Comparison of ENCODE assay signal across 19 mouse cellular contexts in the genomic region with DNA sequence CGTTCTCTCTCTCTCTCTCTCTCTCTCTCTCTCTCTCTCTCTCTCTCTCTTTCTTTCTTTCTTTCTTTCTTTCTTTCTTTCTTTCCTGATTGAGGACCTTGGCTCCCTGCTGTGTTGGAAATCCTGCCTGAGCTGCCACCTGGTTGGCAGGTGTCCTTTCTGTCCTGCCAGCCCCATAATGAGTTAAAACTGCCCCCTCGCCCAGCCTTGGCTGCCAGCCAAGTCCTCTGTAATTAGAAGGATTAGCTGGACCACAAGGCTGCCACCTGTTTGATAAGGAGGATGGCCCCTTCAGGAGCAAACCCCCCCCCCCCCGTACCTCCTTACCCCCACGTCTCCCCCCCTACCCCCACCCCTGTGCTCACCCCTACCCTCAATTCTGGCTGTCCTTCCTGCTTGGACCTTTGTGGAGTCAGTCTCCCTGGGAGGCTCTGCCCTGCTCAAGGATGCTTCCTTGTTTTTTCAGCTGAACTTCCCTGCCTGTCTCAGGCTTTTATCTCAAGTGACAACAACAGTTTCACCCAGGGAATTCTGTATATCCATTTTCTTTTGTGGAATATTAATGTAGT.
DNase-seq lines count a peak whose midpoint lies in the region; ATAC-seq and TF ChIP-seq lines count a peak whose summit lies in the region.
"Had no signal": no experiment of that assay in that cellular context is flagged by ENCODE, and none has a peak within 500 bp of the region (broad histone marks: within the 10 kb centered on the region; RNA-seq: fewer than 3 reads in every experiment).

No protein-coding gene starts in this region.

- intact Hi-C loops in heart, postnatal 10 days (cut with DNase I), result no loop called here

- DNase-seq in heart, postnatal 4 days, result peak; percentile 21
- DNase-seq in heart, postnatal 10 days, result no peak
- peak; percentile 62 for DNase-seq in midbrain, postnatal 0 days (ENCODE audit: low spot score)
- DNase-seq in midbrain, embryonic 11.5 days (ENCODE audit: low spot score, missing footprints), result no peak
- peak; percentile 83 for DNase-seq in cerebellum, postnatal 36 days
- no peak for DNase-seq in layer of hippocampus, postnatal 10 days (ENCODE audit: low spot score in 2 of 2)
- DNase-seq in right cerebral cortex, postnatal 14 days, result no peak
- DNase-seq: adrenal gland, adult 8-10 months; B cell, adult 2 months; gastrocnemius, postnatal 25 days; kidney, adult 9 months; lung, adult 2 months; spleen, adult 18-20 months had no signal

- no peaks in the 10 kb centered on the region for H3K9me3 ChIP-seq in midbrain, postnatal 0 days (ENCODE audit: low read length)
- no peaks in the 10 kb centered on the region for H3K9me3 ChIP-seq in midbrain, embryonic 11.5 days (ENCODE audit: control insufficient read depth, low read length)
- H3K9me3 ChIP-seq: embryonic facial prominence, embryonic 12.5 days; heart, embryonic 12.5 days; hindbrain, embryonic 10.5 days; limb, embryonic 15.5 days had no signal

- whole genome bisulfite sequencing in midbrain, postnatal 0 days, result 10% methylated on average over 3 of the region's 4 CpGs
- 14% methylated on average over 4 of the region's 4 CpGs for WGBS in midbrain, embryonic 11.5 days

- no peak for TF ChIP-seq CTCF in midbrain, postnatal 0 days (IDR thresholded peaks at IDR 0.05)

- H3K4me1 ChIP-seq in midbrain, postnatal 0 days (ENCODE audit: insufficient read depth, low read length), result no peaks in the 10 kb centered on the region
- no peaks in the 10 kb centered on the region for H3K4me1 ChIP-seq in midbrain, embryonic 11.5 days (ENCODE audit: control insufficient read depth, insufficient read depth, low read length)
- H3K4me1 ChIP-seq: limb, embryonic 15.5 days had no signal

- no peak overlapping the region for H3K9ac ChIP-seq in midbrain, postnatal 0 days (replicated peaks; ENCODE audit: low read length, poor library complexity, severe bottlenecking)
- no peak overlapping the region for H3K9ac ChIP-seq in midbrain, embryonic 11.5 days (ENCODE audit: low read length)
- H3K9ac ChIP-seq: embryonic facial prominence, embryonic 12.5 days; heart, embryonic 12.5 days; limb, embryonic 15.5 days had no signal

- no peak overlapping the region for H3K4me2 ChIP-seq in midbrain, postnatal 0 days (ENCODE audit: low read depth, low read length, poor library complexity, severe bottlenecking)
- H3K4me2 ChIP-seq in midbrain, embryonic 11.5 days, result no peak overlapping the region
- H3K4me2 ChIP-seq: embryonic facial prominence, embryonic 12.5 days; heart, embryonic 12.5 days; limb, embryonic 15.5 days had no signal

- H3K4me3 ChIP-seq in midbrain, postnatal 0 days (ENCODE audit: low read depth, low read length), result no peak overlapping the region
- H3K4me3 ChIP-seq in midbrain, embryonic 11.5 days (ENCODE audit: low read depth, low read length), result no peak overlapping the region
- H3K4me3 ChIP-seq: embryonic facial prominence, embryonic 12.5 days; heart, embryonic 12.5 days; hindbrain, embryonic 10.5 days; limb, embryonic 15.5 days had no signal

- no peak for ATAC-seq in midbrain, postnatal 0 days (ENCODE audit: low FRiP score)
- ATAC-seq in midbrain, embryonic 11.5 days (ENCODE audit: low FRiP score), result no peak
- no peak for ATAC-seq in monocyte, adult 5-6 weeks (replicated peaks; ENCODE audit: insufficient number of reproducible peaks, low FRiP score, low TSS enrichment, poor library complexity, severe bottlenecking)

- H3K36me3 ChIP-seq in midbrain, postnatal 0 days (ENCODE audit: insufficient read depth, low read length), result no peaks in the 10 kb centered on the region
- H3K36me3 ChIP-seq in midbrain, embryonic 11.5 days (ENCODE audit: control insufficient read depth, insufficient read depth, low read length), result no peaks in the 10 kb centered on the region
- H3K36me3 ChIP-seq: embryonic facial prominence, embryonic 12.5 days; heart, embryonic 12.5 days; hindbrain, embryonic 10.5 days; limb, embryonic 15.5 days had no signal

- H3K27ac ChIP-seq in midbrain, postnatal 0 days (ENCODE audit: low read depth, low read length), result no peak overlapping the region
- H3K27ac ChIP-seq in midbrain, embryonic 11.5 days (ENCODE audit: low read depth, low read length), result no peak overlapping the region
- H3K27ac ChIP-seq: embryonic facial prominence, embryonic 12.5 days; hindbrain, embryonic 10.5 days; limb, embryonic 15.5 days; stomach, postnatal 0 days had no signal

- H3K27me3 ChIP-seq in midbrain, postnatal 0 days (ENCODE audit: insufficient read depth, low read length), result no peaks in the 10 kb centered on the region
- H3K27me3 ChIP-seq in midbrain, embryonic 11.5 days (ENCODE audit: control insufficient read depth, insufficient read depth, low read length), result no peaks in the 10 kb centered on the region
- H3K27me3 ChIP-seq: embryonic facial prominence, embryonic 12.5 days; limb, embryonic 15.5 days had no signal

Comparison
In these comparisons a context has a peak if more than half of its experiments do, and no peak if none do; other contexts are left out.
1. DNase-seq: peak in heart, postnatal 4 days (single experiment), midbrain, postnatal 0 days (single experiment) and cerebellum, postnatal 36 days (2 of 2); none in heart, postnatal 10 days (0 of 2), midbrain, embryonic 11.5 days (single experiment), layer of hippocampus, postnatal 10 days (0 of 2) and right cerebral cortex, postnatal 14 days (single experiment).